Mouse (Mus musculus) right cerebral cortex, postnatal 10 days (tissue): Measurements from ENCODE around the gene Il20rb.

ENCODE experiments used
- DNase-seq, 2 experiments: peaks; one replicate each; pipeline ENCODE4 v3.0.0; 2021; ENCODE audit warnings: low spot score in 2 of 2

Gene Il20rb

GRCm38 (mm10) chr9:100470936-100471604 lies 15.5 kb downstream of the Il20rb start:
- DNase-seq, result peak in 1 of 2 experiments; percentile 39

- no peak for DNase-seq
These were observed 16.4 kb downstream of the Il20rb start for GRCm38 (mm10) chr9:100470228-100470627.

GRCm38 (mm10) chr9:100469681-100470080 lies 16.9 kb downstream of the Il20rb start:
- no peak for DNase-seq

- DNase-seq, result no peak
These were observed 18.4 kb downstream of the Il20rb start for GRCm38 (mm10) chr9:100468151-100468550.

GRCm38 (mm10) chr9:100467653-100468052 lies 18.9 kb downstream of the Il20rb start:
- peak; percentile 44 to 46 for DNase-seq

- DNase-seq, result no peak
These were observed 19.8 kb downstream of the Il20rb start for GRCm38 (mm10) chr9:100466743-100467142.

- DNase-seq, result no peak
These were observed 20.6 kb downstream of the Il20rb start for GRCm38 (mm10) chr9:100465988-100466387.

- no peak for DNase-seq
These were observed 21.2 kb downstream of the Il20rb start for GRCm38 (mm10) chr9:100465380-100465779.

GRCm38 (mm10) chr9:100463771-100464170 lies 22.8 kb downstream of the Il20rb start:
- DNase-seq, result no peak

- no peak for DNase-seq
These were observed 24.5 kb downstream of the Il20rb start for GRCm38 (mm10) chr9:100462098-100462497.

GRCm38 (mm10) chr9:100461671-100462070 lies 24.9 kb downstream of the Il20rb start:
- DNase-seq, result peak; percentile 57 to 58

- DNase-seq, result no peak
These were observed 26.4 kb downstream of the Il20rb start for GRCm38 (mm10) chr9:100460203-100460602.

- DNase-seq, result no peak
These were observed 28.5 kb downstream of the Il20rb start for GRCm38 (mm10) chr9:100457971-100458681.

- no peak for DNase-seq
These were observed 32.0 kb downstream of the Il20rb start for GRCm38 (mm10) chr9:100454664-100454993.

- DNase-seq, result peak; percentile 75 to 86
These were observed 32.5 kb downstream of the Il20rb start for GRCm38 (mm10) chr9:100453944-100454663.

GRCm38 (mm10) chr9:100452432-100452831 lies 34.2 kb downstream of the Il20rb start:
- no peak for DNase-seq

- peak; percentile 82 to 88 for DNase-seq
These were observed 40.4 kb downstream of the Il20rb start for GRCm38 (mm10) chr9:100446059-100446686.

GRCm38 (mm10) chr9:100440111-100440790 lies 46.3 kb downstream of the Il20rb start:
- peak; percentile 78 to 81 for DNase-seq

GRCm38 (mm10) chr9:100439481-100439880 lies 47.1 kb downstream of the Il20rb start:
- no peak for DNase-seq

- DNase-seq, result no peak
These were observed 47.6 kb downstream of the Il20rb start for GRCm38 (mm10) chr9:100438994-100439393.

GRCm38 (mm10) chr9:100436865-100437595 lies 49.6 kb downstream of the Il20rb start:
- no peak for DNase-seq
